Mouse (Mus musculus) splenic B cell, adult 2 months (primary cell): ENCODE measurements around the gene Pgghg.
"Not testable (repeated sequence)": the region's sequence is repeated elsewhere in the genome, so short reads cannot be mapped to it uniquely, and the experiment has no call there.

Experiments used
- DNase-seq: peaks from one replicate; pipeline ENCODE4 v3.0.0-alpha.2; 2011; ENCODE audit warnings: low read depth, low spot score
- H3K27me3 ChIP-seq: 2 replicates; pipeline ENCODE4 v1.6.1; 2012; ENCODE audit warnings: mild to moderate bottlenecking, low read length, moderate library complexity, mixed read lengths; ENCODE audit not compliant: control insufficient read depth, poor library complexity, insufficient read depth, severe bottlenecking
- H3K36me3 ChIP-seq: 2 replicates; pipeline ENCODE4 v1.6.1; 2012; ENCODE audit warnings: mild to moderate bottlenecking, low read length, moderate library complexity, mixed read lengths; ENCODE audit not compliant: control insufficient read depth, poor library complexity, insufficient read depth, severe bottlenecking

Pgghg gene

GRCm38 (mm10) chr7:140976720-140977119 lies 35.5 kb downstream of the Pgghg start:
- not testable (repeated sequence) for DNase-seq

GRCm38 (mm10) chr7:140981704-140982103 lies 40.5 kb downstream of the Pgghg start:
- no peaks in the 10 kb centered on the region for H3K27me3 ChIP-seq
- H3K36me3 ChIP-seq, result no peaks in the 10 kb centered on the region
- no peak for DNase-seq

More at GRCm38 (mm10) chr7:140976720-140977119, 35.5 kb downstream of the Pgghg start:
- not testable (repeated sequence) for H3K27me3 ChIP-seq, H3K36me3 ChIP-seq

DNA sequence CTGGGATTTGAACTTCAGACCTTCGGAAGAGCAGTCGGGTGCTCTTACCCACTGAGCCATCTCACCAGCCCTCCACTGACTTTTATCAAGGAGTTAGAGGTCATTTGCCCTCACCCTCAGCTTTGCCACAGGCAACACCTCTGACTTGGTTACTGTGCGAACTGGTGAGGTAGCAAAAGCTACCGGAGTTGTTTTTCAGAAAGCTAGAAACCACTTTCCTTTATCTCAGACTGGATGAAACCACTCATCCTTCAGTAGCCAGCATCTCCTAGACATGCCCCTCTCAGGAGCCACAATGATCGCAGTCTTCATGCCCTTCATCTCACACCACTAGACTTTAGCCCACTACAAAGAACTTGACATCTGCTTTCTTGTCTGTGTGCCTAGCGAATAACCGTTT lies 41.8 kb downstream of the Pgghg start:
- no peaks in the 10 kb centered on the region for H3K36me3 ChIP-seq
- no peak for DNase-seq
- no peaks in the 10 kb centered on the region for H3K27me3 ChIP-seq

- Histone ChIP-seq H3K36me3 (no peaks in the 10 kb centered on the region), H3K27me3 (no peaks in the 10 kb centered on the region)
- DNase-seq, result no peak
Measured at GRCm38 (mm10) chr7:140987182-140988138, 46.3 kb downstream of the Pgghg start.

- DNase-seq, result no peak
- no peaks in the 10 kb centered on the region for H3K36me3 ChIP-seq
- no peaks in the 10 kb centered on the region for H3K27me3 ChIP-seq
Measured at GRCm38 (mm10) chr7:140989022-140989421, 47.8 kb downstream of the Pgghg start.

- H3K27me3 ChIP-seq, result no peaks in the 10 kb centered on the region
- H3K36me3 ChIP-seq, result no peaks in the 10 kb centered on the region
- DNase-seq, result no peak
Measured at GRCm38 (mm10) chr7:140990185-140990584, 49.0 kb downstream of the Pgghg start.

DNA sequence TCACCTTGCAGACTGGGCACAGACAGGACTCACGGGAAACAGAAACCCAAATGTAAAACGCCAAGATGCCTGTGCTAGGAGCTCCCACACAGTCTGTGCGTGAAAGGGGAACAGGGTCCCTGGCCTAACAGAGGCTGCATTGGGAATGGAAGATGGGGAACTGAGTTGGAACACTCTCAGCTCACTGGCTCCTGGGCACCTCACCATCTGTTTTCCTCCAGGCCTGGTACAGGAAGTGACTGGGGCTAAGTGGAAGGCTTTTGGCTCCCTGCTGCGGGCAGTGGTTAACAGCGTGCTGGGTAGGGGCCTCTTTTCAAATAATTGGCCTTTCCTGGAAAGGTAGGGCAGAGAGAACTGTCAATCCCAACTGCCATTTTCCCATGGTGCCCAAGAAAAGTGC lies 49.4 kb downstream of the Pgghg start:
- DNase-seq, result no peak
- Histone ChIP-seq H3K27me3 (no peaks in the 10 kb centered on the region), H3K36me3 (no peaks in the 10 kb centered on the region)

DNA sequence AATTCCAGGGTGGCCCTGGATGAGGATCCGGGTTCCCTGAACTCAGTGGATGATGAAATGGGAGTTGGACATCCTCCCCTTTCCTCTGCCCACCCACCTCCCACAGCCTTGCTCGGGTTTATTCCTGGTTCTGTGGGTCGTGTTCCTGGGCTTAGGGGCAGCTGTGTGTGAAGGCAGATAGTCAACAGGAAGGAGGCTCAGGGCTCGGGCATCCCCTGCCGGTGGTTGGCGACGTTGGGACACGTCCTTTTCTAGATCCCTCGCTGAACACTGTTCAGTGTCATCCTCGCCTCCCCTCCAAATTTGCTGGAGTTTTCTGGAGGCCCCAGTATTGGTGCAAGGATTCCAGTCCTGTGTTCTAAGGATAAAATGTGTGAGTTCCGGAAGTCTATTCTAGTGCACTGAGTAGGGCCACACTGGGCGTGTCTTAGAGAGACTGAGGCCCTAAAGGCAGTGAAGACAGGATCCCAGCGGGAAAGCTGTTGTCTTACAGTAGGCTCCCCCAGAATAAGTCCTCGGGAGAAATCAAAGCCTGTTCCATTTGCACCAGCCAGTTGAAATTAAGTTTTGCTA lies 50.0 kb downstream of the Pgghg start:
- no peaks in the 10 kb centered on the region for H3K36me3 ChIP-seq
- H3K27me3 ChIP-seq, result no peaks in the 10 kb centered on the region
- peak; percentile 30 for DNase-seq
